Mouse (Mus musculus): ENCODE measurements around the gene Socs2. TPM values are rescaled to one million over a fixed set of nuclear protein-coding genes. Genes with fewer than 3 reads are reported as not detected.
"Not testable (repeated sequence)": the region's sequence is repeated elsewhere in the genome, so short reads cannot be mapped to it uniquely, and the experiment has no call there.

Gene Socs2
- total and polyA plus RNA-seq, 2 experiments from 2014 or later: 72.1 to 107 TPM

- no peak for TF ChIP-seq CTCF (IDR thresholded peaks at IDR 0.05)
- Histone ChIP-seq H3K9ac (replicated peaks; ENCODE audit: low read length, poor library complexity, severe bottlenecking) (no peak overlapping the region), H3K27me3 (ENCODE audit: insufficient read depth, low read length) (no peaks in the 10 kb centered on the region), H3K4me2 (ENCODE audit: low read depth, low read length, poor library complexity, severe bottlenecking) (peak overlapping the region; percentile 13; the same call in 1 of the 2 replicates), H3K4me3 (ENCODE audit: low read depth, low read length) (no peak overlapping the region), H3K36me3 (ENCODE audit: insufficient read depth, low read length) (no peaks in the 10 kb centered on the region), H3K4me1 (ENCODE audit: insufficient read depth, low read length) (peaks cover 6% of the 10 kb centered on the region; the same call in 1 of the 2 replicates), H3K9me3 (ENCODE audit: low read length) (no peaks in the 10 kb centered on the region), H3K27ac (ENCODE audit: low read depth, low read length) (no peak overlapping the region)
- ATAC-seq (ENCODE audit: low FRiP score) (no peak), DNase-seq (ENCODE audit: low spot score) (no peak)
- 53% methylated on average over 25 of the region's 25 CpGs for whole genome bisulfite sequencing
Observed at GRCm38 (mm10) chr10:95394819-95395812, 21.9 kb downstream of the Socs2 start.

GRCm38 (mm10) chr10:95392073-95392472 lies 24.9 kb downstream of the Socs2 start:
- no peaks in the 10 kb centered on the region for H3K9me3 ChIP-seq (ENCODE audit: low read length)
- no peak for TF ChIP-seq CTCF (IDR thresholded peaks at IDR 0.05)
- 76% methylated on average over 8 of the region's 8 CpGs for WGBS

GRCm38 (mm10) chr10:95390871-95391270 lies 26.1 kb downstream of the Socs2 start:
- no peak for ATAC-seq (ENCODE audit: low FRiP score)
- no peak overlapping the region for H3K27ac ChIP-seq (ENCODE audit: low read depth, low read length)
- H3K36me3 ChIP-seq (ENCODE audit: insufficient read depth, low read length): no peaks in the 10 kb centered on the region
- H3K4me2 ChIP-seq (ENCODE audit: low read depth, low read length, poor library complexity, severe bottlenecking): no peak overlapping the region
- no peak overlapping the region for H3K9ac ChIP-seq (replicated peaks; ENCODE audit: low read length, poor library complexity, severe bottlenecking)
- no peak for TF ChIP-seq CTCF (IDR thresholded peaks at IDR 0.05)
- DNase-seq (ENCODE audit: low spot score): no peak
- no peaks in the 10 kb centered on the region for H3K4me1 ChIP-seq (ENCODE audit: insufficient read depth, low read length)
- H3K4me3 ChIP-seq (ENCODE audit: low read depth, low read length): no peak overlapping the region
- no peaks in the 10 kb centered on the region for H3K27me3 ChIP-seq (ENCODE audit: insufficient read depth, low read length)
- no peaks in the 10 kb centered on the region for H3K9me3 ChIP-seq (ENCODE audit: low read length)
- 96% methylated on average over 9 of the region's 9 CpGs for WGBS

More at GRCm38 (mm10) chr10:95392073-95392472, 24.9 kb downstream of the Socs2 start:
- Histone ChIP-seq H3K27ac (ENCODE audit: low read depth, low read length) (no peak overlapping the region), H3K27me3 (ENCODE audit: insufficient read depth, low read length) (no peaks in the 10 kb centered on the region), H3K36me3 (ENCODE audit: insufficient read depth, low read length) (no peaks in the 10 kb centered on the region), H3K4me2 (ENCODE audit: low read depth, low read length, poor library complexity, severe bottlenecking) (no peak overlapping the region), H3K4me3 (ENCODE audit: low read depth, low read length) (no peak overlapping the region), H3K9ac (replicated peaks; ENCODE audit: low read length, poor library complexity, severe bottlenecking) (no peak overlapping the region), H3K4me1 (ENCODE audit: insufficient read depth, low read length) (no peaks in the 10 kb centered on the region)
- ATAC-seq (ENCODE audit: low FRiP score) (no peak), DNase-seq (ENCODE audit: low spot score) (no peak)

- H3K4me1 ChIP-seq (ENCODE audit: insufficient read depth, low read length); H3K9ac ChIP-seq (replicated peaks; ENCODE audit: low read length, poor library complexity, severe bottlenecking); ATAC-seq (ENCODE audit: low FRiP score); H3K27ac ChIP-seq (ENCODE audit: low read depth, low read length); H3K4me3 ChIP-seq (ENCODE audit: low read depth, low read length); H3K27me3 ChIP-seq (ENCODE audit: insufficient read depth, low read length); H3K4me2 ChIP-seq (ENCODE audit: low read depth, low read length, poor library complexity, severe bottlenecking); DNase-seq (ENCODE audit: low spot score); H3K36me3 ChIP-seq (ENCODE audit: insufficient read depth, low read length); H3K9me3 ChIP-seq (ENCODE audit: low read length): not testable (repeated sequence)
- WGBS: 93% methylated on average over 5 of the region's 5 CpGs
Observed at GRCm38 (mm10) chr10:95389805-95390204, 27.2 kb downstream of the Socs2 start.

- no peaks in the 10 kb centered on the region for H3K36me3 ChIP-seq (ENCODE audit: insufficient read depth, low read length)
- no peak overlapping the region for H3K9ac ChIP-seq (replicated peaks; ENCODE audit: low read length, poor library complexity, severe bottlenecking)
- H3K4me2 ChIP-seq (ENCODE audit: low read depth, low read length, poor library complexity, severe bottlenecking): no peak overlapping the region
- H3K9me3 ChIP-seq (ENCODE audit: low read length): no peaks in the 10 kb centered on the region
- no peak overlapping the region for H3K27ac ChIP-seq (ENCODE audit: low read depth, low read length)
- 82% methylated on average over 23 of the region's 23 CpGs for whole genome bisulfite sequencing
- H3K4me1 ChIP-seq (ENCODE audit: insufficient read depth, low read length): no peaks in the 10 kb centered on the region
- no peak overlapping the region for H3K4me3 ChIP-seq (ENCODE audit: low read depth, low read length)
- DNase-seq (ENCODE audit: low spot score): no peak
- TF ChIP-seq CTCF (IDR thresholded peaks at IDR 0.05): no peak
- no peak for ATAC-seq (ENCODE audit: low FRiP score)
- H3K27me3 ChIP-seq (ENCODE audit: insufficient read depth, low read length): no peaks in the 10 kb centered on the region
Observed at GRCm38 (mm10) chr10:95388821-95389477, 28.0 kb downstream of the Socs2 start.

- H3K4me3 ChIP-seq (ENCODE audit: low read depth, low read length): no peak overlapping the region
- WGBS: 91% methylated on average over 6 of the region's 6 CpGs
- no peak overlapping the region for H3K4me2 ChIP-seq (ENCODE audit: low read depth, low read length, poor library complexity, severe bottlenecking)
- H3K4me1 ChIP-seq (ENCODE audit: insufficient read depth, low read length): no peaks in the 10 kb centered on the region
- DNase-seq (ENCODE audit: low spot score) (no peak), ATAC-seq (ENCODE audit: low FRiP score) (no peak)
- H3K36me3 ChIP-seq (ENCODE audit: insufficient read depth, low read length): no peaks in the 10 kb centered on the region
- no peaks in the 10 kb centered on the region for H3K9me3 ChIP-seq (ENCODE audit: low read length)
- no peaks in the 10 kb centered on the region for H3K27me3 ChIP-seq (ENCODE audit: insufficient read depth, low read length)
- no peak overlapping the region for H3K9ac ChIP-seq (replicated peaks; ENCODE audit: low read length, poor library complexity, severe bottlenecking)
- H3K27ac ChIP-seq (ENCODE audit: low read depth, low read length): no peak overlapping the region
- no peak for TF ChIP-seq CTCF (IDR thresholded peaks at IDR 0.05)
Observed at GRCm38 (mm10) chr10:95386527-95386926, 30.5 kb downstream of the Socs2 start.

Data from midbrain, postnatal 0 days (tissue).